In the genomic region with DNA sequence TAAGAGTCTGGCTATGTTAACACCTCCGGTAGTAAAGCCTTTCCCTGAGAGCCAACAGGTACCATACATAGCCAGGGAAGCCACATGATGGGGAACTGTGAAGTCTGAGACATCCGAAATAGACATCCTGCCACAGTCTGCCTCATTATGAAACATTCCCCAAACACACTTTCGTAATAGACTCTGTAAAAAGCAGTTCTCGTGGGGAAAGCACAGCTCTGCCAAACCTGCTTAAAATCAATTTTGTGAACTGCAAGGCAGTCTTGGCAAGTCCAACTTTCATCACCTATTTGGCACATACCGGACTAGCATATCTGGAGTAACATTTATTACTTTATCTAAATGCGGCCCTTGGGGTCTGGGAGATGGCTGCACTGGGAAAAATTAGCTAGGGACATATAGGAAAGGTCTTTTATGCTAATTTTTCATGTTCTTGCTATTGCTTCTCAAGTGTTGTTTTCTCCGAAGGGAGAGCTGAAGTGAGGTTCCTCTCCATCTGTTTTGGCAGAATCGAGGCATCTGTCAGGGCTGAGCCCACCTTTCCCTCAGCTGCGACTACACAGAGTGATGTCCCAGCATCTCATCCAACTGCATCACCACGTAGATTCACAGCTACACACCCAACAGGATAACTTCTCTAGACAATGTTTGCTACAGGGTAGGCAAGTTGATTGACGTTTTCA, we compare ENCODE assay signal across 16 mouse cellular contexts.
A peak's percentile ranks its signal among the peaks of the same experiment; 100 is the strongest.
DNase-seq lines count a peak whose midpoint lies in the region; ATAC-seq and TF ChIP-seq lines count a peak whose summit lies in the region.
"Had no signal": no experiment of that assay in that cellular context is flagged by ENCODE, and none has a peak within 500 bp of the region (broad histone marks: within the 10 kb centered on the region; RNA-seq: fewer than 3 reads in every experiment).

No protein-coding gene starts in this region.

- peak overlapping the region; percentile 37 for H3K27ac ChIP-seq in heart, embryonic 13.5 days (replicated peaks)
- H3K27ac ChIP-seq in heart, adult 2 months, result no peak overlapping the region
- peak overlapping the region; percentile 75 for H3K27ac ChIP-seq in left cerebral cortex, adult 2 months
- no peak overlapping the region for H3K27ac ChIP-seq in hindbrain, embryonic 11.5 days (ENCODE audit: low read depth, low read length)
- H3K27ac ChIP-seq: embryonic facial prominence, embryonic 12.5 days had no signal

- no peak for TF ChIP-seq EP300 in heart, adult 2 months (IDR thresholded peaks at IDR 0.05; ENCODE audit: insufficient read depth, low read depth, low read length)

- no peak for TF ChIP-seq POLR2A in heart, adult 2 months (IDR thresholded peaks at IDR 0.05; ENCODE audit: insufficient read depth, low read depth, low read length)

- no peaks in the 10 kb centered on the region for H3K79me2 ChIP-seq in heart, adult 2 months (replicated peaks; ENCODE audit: control insufficient read depth, insufficient read depth, low read length)

- intact Hi-C loops in heart, adult 2 months (cut with DNase I), result no loop called here
- intact Hi-C loops in left cerebral cortex, adult 2 months (cut with DNase I), result loop anchor here (5.0 kb wide), 1 partner anchor 89 kb away; a partner anchor contains a TSS
- intact Hi-C loops in left cerebral cortex, postnatal 36 days (cut with DNase I), result no loop called here

- no peak for ATAC-seq in heart, embryonic 13.5 days (ENCODE audit: extremely low read depth, insufficient number of reproducible peaks, low FRiP score, low TSS enrichment)
- ATAC-seq in hindbrain, embryonic 11.5 days (ENCODE audit: low FRiP score), result no peak
- ATAC-seq: CD4-positive, CD25-positive, alpha-beta regulatory T cell, adult 4 months; hindbrain, embryonic 16.5 days; intestine, postnatal 0 days had no signal

- no peak overlapping the region for H3K9ac ChIP-seq in heart, embryonic 13.5 days
- no peak overlapping the region for H3K9ac ChIP-seq in heart, adult 2 months (ENCODE audit: low read depth, low read length)
- H3K9ac ChIP-seq in hindbrain, embryonic 11.5 days (ENCODE audit: low read depth, low read length), result no peak overlapping the region
- H3K9ac ChIP-seq: embryonic facial prominence, embryonic 12.5 days had no signal

- no peak overlapping the region for H3K4me3 ChIP-seq in heart, embryonic 13.5 days
- H3K4me3 ChIP-seq in heart, adult 2 months, result no peak overlapping the region
- no peak overlapping the region for H3K4me3 ChIP-seq in left cerebral cortex, adult 2 months
- no peak overlapping the region for H3K4me3 ChIP-seq in hindbrain, embryonic 11.5 days (ENCODE audit: low read depth, low read length)
- H3K4me3 ChIP-seq: embryonic facial prominence, embryonic 12.5 days had no signal

- DNase-seq in adrenal gland, postnatal 10 days, result peak; percentile 14
- DNase-seq in adrenal gland, adult 2 months, result no peak
- DNase-seq in heart, adult 2 months, result no peak
- DNase-seq in left cerebral cortex, adult 2 months (ENCODE audit: extremely low spot score in 1 of 2, low spot score in 2 of 2), result peak; percentile 15 to 31
- no peak for DNase-seq in left cerebral cortex, adult 11 months (ENCODE audit: low spot score)
- DNase-seq in left cerebral cortex, postnatal 36 days (ENCODE audit: low spot score in 2 of 2), result peak; percentile 45 to 53
- DNase-seq in hindbrain, embryonic 11.5 days (ENCODE audit: low spot score), result no peak
- DNase-seq: adrenal gland, adult 8-10 months; cerebellum, adult 2 months; thymus, postnatal 4 days had no signal

- 68% methylated on average over 11 of the region's 11 CpGs for WGBS in heart, embryonic 13.5 days
- WGBS in heart, adult 2 months, result 79% methylated on average over 11 of the region's 11 CpGs
- WGBS in hindbrain, embryonic 11.5 days, result 86% methylated on average over 11 of the region's 11 CpGs

- no peak for TF ChIP-seq CTCF in heart, adult 2 months (IDR thresholded peaks at IDR 0.05)
- TF ChIP-seq CTCF in left cerebral cortex, adult 2 months (IDR thresholded peaks at IDR 0.05), result no peak

- H3K9me3 ChIP-seq in heart, embryonic 13.5 days, result 0 out of 2 replicates have a peak, but pooled peaks cover 2% of the 10 kb centered on the region
- H3K9me3 ChIP-seq in hindbrain, embryonic 11.5 days (ENCODE audit: control insufficient read depth, low read length), result no peaks in the 10 kb centered on the region
- H3K9me3 ChIP-seq: embryonic facial prominence, embryonic 12.5 days had no signal

- peaks cover 17% of the 10 kb centered on the region for H3K4me1 ChIP-seq in heart, embryonic 13.5 days
- no peaks in the 10 kb centered on the region for H3K4me1 ChIP-seq in heart, adult 2 months (ENCODE audit: control insufficient read depth, insufficient read depth, low read length)
- H3K4me1 ChIP-seq in hindbrain, embryonic 11.5 days (replicated peaks; ENCODE audit: control insufficient read depth, insufficient read depth, low read length), result no peaks in the 10 kb centered on the region
- H3K4me1 ChIP-seq: embryonic facial prominence, embryonic 12.5 days had no signal

- no peak overlapping the region for H3K4me2 ChIP-seq in heart, embryonic 13.5 days
- no peak overlapping the region for H3K4me2 ChIP-seq in hindbrain, embryonic 11.5 days (replicated peaks; ENCODE audit: low read depth, low read length)
- H3K4me2 ChIP-seq: embryonic facial prominence, embryonic 12.5 days had no signal

- H3K27me3 ChIP-seq in heart, embryonic 13.5 days (replicated peaks), result no peaks in the 10 kb centered on the region
- H3K27me3 ChIP-seq in heart, adult 2 months (ENCODE audit: control insufficient read depth, insufficient read depth, low read length), result no peaks in the 10 kb centered on the region
- H3K27me3 ChIP-seq in hindbrain, embryonic 11.5 days (ENCODE audit: control insufficient read depth, insufficient read depth, low read length), result no peaks in the 10 kb centered on the region
- H3K27me3 ChIP-seq: embryonic facial prominence, embryonic 12.5 days had no signal

- H3K36me3 ChIP-seq in heart, embryonic 13.5 days, result no peaks in the 10 kb centered on the region
- H3K36me3 ChIP-seq in heart, adult 2 months (ENCODE audit: control insufficient read depth, insufficient read depth, low read length), result no peaks in the 10 kb centered on the region
- H3K36me3 ChIP-seq in hindbrain, embryonic 11.5 days (ENCODE audit: control insufficient read depth, insufficient read depth, low read length), result no peaks in the 10 kb centered on the region
- H3K36me3 ChIP-seq: embryonic facial prominence, embryonic 12.5 days; G1E had no signal

Comparison
In these comparisons a context has a peak if more than half of its experiments do, and no peak if none do; other contexts are left out.
1. DNase-seq: peak in adrenal gland, postnatal 10 days (single experiment), left cerebral cortex, adult 2 months (2 of 2) and left cerebral cortex, postnatal 36 days (2 of 2); none in adrenal gland, adult 2 months (single experiment), heart, adult 2 months (0 of 2), left cerebral cortex, adult 11 months (single experiment) and hindbrain, embryonic 11.5 days (single experiment).
2. H3K27ac ChIP-seq: peak in heart, embryonic 13.5 days (single experiment) and left cerebral cortex, adult 2 months (single experiment); none in heart, adult 2 months (single experiment) and hindbrain, embryonic 11.5 days (single experiment).